Mouse (Mus musculus) bone marrow, adult 2 months (tissue): Measurements from ENCODE around the gene Eif4ebp2.

Source experiments
- CTCF ChIP-seq: fragments of 200-500 bp; IDR thresholded peaks from 2 replicates; pipeline ENCODE4 v1.5.1; 2011; ENCODE audit warnings: low read length, control low read depth; ENCODE audit not compliant: control insufficient read depth, insufficient read depth
- POLR2A ChIP-seq: fragments of 200-500 bp; IDR thresholded peaks from 2 replicates; pipeline ENCODE4 v1.6.1; 2011; ENCODE audit warnings: low read depth, mild to moderate bottlenecking, control low read depth, low read length, borderline replicate concordance; ENCODE audit not compliant: control insufficient read depth

- TF ChIP-seq POLR2A: no peak
- TF ChIP-seq CTCF: peak; percentile 15; the same call in 1 of the 2 replicates
Measured at GRCm38 (mm10) chr10:61423289-61423688, 29.2 kb downstream of the Eif4ebp2 start.
